Mouse (Mus musculus) mature B cell (primary cell): ENCODE measurements at regions not wholly inside any gene's neighbourhood (a gene's known extent, or its start where the extent isn't known, plus 50 kb on each side); places are given as distances from the start of the nearest gene placed in this dataset.

Source experiments
- in situ Hi-C: fragments of 300-500 bp; cut with MboI; formaldehyde crosslinking; loops from 2 replicates; pipeline ENCODE4 v1.14.3; 2019

DNA sequence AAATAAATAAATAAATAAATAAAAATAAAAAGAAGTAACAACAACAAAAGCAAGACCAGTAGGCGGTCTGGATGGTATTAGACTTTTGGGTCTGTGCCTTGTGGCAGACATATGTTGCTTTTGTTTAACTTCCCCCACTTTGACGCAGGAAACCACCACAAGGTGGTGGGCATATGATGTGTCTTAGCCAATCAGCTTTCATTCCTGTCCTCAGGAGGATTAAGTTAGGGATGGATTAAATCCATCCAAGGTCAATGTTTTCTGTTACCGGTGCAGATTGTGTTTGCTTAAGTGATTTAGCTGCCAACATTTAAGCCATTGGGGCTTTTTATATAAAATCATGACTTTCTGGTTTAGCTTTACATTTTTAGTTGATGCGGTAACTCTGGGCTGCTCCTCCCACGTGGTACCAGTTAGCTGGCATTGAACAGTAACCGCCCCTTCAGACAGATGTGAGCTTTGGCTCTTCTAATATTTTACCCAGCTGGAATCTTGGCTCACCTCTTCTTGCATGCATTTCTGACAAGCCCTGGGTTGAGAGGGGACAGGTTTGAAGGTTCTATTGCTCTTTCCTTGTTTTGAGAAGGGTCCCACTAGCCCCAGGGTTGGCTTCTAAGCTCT, 121.0 kb upstream of the Xylt1 start:
- in situ Hi-C loops: no loop called here

DNA sequence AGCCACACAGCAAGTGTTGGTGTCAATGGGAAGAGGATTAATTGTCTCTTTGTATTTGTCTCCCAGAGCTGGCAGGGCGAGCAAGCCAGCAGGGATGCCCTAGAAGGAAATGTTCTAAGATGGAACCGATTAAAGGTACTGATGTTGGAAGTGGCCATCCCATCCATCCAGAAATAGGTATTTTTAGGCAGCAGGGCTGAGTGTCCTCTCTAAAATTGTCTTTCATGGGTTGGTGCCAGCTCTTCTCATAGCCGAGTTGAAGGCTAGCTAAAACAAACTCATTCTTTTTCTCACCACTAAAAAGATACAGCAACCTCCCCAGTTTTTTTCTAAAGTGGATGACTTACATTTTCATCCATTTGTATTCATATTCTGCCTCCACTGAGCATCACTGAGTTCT, 120.2 kb upstream of the Xylt1 start:
- in situ Hi-C loops: no loop called here

DNA sequence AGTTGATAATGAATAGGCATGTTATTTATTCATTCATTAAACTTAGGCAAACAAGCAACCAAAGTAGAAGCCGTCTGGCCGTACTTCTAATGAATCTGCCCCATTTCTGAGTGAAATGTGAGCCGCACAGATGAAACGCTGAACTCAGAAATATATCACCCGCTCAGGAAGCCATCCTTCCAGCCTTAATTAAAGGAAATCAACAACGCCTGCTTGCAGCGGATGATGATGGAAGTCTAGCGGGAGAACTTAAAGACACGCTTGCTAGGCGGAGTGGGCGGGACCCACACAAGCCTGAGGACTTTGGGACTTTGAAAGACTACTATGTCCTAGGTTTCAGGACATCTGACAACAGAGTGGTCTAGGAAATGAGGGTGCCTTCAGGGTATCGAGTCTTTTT, 117.7 kb upstream of the Xylt1 start:
- in situ Hi-C loops: no loop called here

DNA sequence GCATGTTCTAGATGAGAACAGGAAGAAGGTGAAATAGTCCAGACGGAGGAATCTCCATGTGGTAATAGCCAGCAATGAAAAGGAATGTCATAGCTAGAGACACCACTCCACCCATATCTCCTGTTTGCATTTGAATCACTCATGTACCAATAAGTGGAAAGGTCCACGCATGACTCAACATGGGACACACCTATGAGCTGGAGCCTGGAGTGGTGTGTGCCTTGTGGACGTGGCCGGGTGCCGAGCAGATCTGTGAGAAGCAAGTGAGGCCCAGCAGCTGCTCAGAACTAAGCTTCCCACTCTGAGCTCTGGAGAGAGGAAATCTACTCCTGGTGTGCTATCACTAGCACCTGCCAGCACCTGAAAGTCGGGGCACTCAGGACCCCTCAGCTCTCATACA, 116.4 kb upstream of the Xylt1 start:
- in situ Hi-C loops: no loop called here

DNA sequence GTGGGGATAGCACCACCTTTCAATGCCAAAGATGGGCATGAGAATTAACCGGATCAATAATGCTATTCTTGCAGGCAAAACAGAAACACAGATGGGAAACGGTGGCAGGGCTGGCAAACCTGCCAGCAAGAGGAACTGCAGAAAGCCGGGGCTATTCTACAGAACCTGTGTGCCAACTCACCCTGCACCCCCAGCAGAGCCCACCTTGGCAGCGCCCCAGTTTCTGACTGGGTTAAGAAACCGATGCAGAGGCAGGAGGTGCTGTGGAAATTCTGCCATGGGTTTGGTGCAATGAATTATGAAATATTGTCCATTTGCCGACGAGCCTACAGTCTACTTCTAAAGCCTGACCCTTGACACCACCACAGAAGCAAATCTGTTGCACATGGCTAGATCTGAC, 112.7 kb upstream of the Xylt1 start:
- in situ Hi-C loops: no loop called here

DNA sequence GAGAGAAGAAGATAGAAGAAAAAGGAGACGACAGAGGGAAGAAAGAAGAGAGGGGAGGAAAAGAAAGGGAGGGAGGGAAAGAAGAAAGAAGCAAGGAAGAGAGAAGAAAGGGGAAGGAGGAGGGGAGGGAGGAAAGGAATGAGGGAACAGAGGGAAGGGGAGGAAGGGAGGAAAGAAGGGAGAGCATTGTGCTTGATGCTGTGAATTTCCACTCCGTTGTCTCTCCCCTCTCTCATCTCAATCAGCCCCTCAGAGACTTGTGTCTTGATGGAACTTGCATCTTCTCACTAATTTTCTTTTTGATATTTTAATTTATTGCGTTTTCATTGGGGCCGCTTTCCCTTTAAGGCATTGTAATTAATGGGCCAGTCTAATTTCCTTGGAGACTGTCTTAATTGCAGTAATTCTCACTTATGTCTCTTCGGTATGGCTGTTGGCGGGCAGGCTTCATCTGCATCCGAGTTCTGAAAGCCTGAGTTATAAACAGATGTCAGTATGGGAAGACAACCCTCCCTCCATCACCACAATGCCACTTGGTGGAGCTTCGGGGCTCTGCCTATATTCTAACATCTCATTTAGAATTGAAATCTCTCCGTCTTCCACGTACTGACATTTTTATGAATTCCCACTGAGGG, 111.4 kb upstream of the Xylt1 start:
- in situ Hi-C loops: no loop called here

DNA sequence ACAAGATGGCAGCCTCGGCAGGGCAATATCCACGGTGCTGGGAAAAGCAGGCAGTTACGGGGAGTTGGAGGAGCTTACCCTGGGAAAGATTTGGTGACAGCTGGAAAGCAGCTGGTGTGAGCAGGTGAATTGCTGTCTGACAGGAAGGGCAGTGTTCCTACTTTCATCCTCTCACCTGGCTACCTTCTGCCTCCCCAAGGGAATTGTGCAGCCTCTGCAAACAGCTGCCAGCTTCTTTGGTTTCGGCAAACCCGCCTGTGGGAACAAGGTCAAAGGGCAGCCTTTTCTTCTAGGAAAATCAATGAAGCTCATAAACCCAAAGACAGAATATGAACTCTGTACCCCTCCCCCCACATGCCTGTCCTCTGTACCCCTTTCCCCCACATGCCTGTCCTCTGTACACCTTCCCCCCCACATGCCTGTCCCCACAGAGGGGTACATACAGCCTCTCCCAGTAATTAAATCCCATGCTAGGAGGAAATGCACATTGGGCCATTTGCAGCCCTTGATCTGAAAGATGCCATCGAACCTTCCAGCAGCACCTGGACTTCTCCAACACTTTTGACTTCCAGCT, 102.3 kb upstream of the Xylt1 start:
- in situ Hi-C loops: no loop called here

DNA sequence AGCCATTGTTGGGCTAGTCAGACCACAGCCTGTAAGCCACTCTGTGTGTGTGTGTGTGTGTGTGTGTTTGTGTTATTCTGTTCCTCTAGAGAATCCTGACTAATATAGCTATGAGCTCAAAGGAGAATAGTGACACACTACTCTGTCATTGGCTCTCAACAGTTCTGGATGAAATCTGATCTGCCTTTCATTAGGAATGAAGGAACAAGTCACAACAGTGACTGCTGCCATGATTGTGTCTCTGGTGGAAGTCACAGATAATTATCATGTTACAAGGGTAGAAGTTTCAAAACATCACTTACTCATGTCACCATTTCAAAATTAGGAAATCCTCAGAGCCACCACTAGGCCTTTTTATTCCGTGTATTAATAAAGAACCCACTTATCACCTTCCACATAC, 98.6 kb upstream of the Xylt1 start:
- in situ Hi-C loops: no loop called here

DNA sequence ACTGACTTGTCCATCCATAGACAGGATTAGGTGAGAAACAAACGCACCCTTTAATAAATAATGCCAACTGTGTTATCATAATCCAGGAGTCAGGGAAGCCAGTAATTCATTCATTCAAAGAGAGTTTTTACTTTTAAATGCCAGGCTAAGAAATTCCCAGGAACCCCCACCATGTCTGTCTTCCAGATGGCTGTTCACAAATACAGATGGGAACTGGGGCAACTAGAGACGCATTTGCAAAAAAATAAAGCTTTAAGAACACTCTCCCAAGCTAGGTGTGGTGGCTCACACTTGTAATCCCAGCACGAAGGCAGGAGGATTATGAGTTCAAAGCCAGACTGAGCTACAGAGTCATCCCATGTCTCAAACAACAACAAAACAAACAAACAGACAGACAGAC, 95.6 kb upstream of the Xylt1 start:
- in situ Hi-C loops: no loop called here

DNA sequence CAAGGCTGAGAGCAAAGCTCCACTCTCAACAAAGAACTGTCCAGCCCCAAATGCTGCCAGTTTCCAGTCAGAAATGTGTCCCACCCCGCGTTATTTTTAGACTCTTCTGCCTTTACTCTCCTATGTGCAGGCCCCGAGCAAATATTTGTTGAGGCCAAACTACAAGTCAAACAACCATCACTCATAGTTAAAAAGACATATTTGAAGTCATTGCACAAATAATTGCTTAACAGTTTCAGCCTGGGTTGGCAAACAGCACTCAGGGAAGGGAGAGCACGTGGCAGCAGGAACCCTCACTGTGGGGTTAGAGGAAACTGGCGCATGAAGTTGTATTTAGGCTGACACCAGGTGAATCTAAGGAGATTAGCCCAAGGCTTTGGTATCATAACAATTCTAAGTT, 94.8 kb upstream of the Xylt1 start:
- in situ Hi-C loops: no loop called here

DNA sequence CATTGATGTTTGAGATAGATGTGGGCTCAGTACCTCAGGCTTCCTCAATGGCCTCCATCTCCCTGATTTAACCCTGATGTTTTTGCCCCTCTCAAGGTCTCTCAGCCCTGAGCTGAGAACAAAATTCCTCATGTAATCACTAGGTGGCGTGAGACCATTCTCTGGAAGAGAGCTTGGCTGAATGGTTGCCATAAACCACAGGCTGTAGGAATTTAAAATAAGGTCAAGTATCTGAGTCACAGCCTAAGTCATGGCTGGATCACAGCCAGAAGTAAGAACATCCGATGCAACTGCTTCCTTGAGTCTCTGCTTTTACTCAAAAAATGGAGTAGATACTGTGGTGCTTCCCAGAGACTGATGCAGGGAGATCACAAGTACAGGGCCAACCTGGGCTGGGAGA, 77.1 kb upstream of the Xylt1 start:
- in situ Hi-C loops: no loop called here

DNA sequence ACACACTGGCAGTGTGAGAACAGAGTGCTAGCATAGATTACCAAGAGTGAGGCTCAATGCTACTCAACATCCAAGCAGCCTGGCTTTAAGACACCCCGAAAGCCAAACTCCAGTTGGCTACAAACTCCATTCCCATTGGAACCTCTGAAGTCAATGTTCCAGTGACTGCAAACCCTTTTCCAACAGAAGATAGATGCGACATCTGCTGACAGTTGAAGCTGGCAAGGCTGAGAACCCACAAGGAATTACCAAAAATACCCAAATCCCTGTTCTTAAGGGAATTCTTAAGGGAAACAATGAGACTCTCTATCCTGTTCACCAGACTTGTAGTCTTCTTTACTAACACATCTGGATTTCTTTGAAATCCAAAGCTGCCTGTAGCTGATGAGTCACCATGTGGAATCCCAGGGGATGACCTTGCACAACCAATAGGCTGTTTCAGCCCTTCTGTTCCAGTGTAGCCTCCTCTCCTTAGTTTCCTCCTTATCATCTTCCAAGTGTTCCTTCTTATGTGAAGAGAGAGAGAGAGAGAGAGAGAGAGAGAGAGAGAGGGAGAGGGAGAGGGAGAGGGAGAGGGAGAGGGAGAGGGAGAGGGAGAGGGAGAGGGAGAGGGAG, 70.1 kb upstream of the Xylt1 start:
- in situ Hi-C loops: no loop called here

DNA sequence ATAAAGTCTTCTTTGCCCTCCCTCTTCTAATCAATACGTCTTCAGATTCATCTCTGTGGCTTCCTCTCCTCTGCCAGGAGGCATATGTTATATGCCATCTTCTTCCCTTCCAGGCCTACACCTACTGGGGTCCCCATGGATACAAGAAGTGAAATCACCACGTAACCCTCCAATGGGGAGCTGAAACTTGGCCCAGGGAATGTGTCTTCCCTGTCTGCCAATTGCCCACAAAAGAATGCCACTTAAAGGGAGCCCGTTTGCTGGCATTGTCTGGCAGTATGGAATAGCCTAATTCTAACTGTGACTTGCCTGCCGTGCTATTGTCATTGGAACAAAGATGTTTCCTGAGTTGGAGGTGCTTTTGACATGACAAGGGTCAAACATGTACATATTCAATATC, 69.5 kb upstream of the Xylt1 start:
- in situ Hi-C loops: no loop called here

DNA sequence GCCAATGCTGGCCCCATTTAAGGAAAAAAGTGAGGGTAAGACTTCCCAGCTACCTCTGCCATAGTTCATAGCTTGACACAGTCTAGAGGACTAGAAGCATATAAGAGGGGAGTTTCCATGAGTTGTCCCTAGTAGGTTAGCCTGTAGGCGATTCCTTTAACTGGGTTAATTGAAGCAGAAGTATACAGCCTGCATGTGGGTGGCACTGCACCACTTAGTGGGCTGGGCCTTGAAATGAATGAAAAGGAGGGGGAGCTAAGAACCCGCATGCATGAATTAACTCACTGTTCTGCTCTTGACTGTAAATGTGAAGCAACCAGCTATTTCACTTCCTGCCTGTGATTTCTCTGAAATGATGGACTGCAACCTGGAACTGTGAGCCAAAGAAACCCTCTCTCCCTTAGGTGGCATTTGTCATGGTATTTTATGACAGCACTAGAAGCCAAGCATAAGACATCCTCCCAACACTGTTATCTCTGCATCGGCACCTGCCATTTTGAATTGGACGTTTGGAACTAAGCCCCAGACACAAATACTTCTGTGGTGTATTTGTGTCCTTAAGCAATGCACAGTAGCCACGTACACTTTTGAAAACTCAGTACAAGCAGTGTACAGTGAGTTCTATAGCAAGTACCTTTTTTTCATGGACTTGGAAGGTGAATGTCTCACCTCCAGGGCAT, 64.5 kb upstream of the Xylt1 start:
- in situ Hi-C loops: no loop called here

DNA sequence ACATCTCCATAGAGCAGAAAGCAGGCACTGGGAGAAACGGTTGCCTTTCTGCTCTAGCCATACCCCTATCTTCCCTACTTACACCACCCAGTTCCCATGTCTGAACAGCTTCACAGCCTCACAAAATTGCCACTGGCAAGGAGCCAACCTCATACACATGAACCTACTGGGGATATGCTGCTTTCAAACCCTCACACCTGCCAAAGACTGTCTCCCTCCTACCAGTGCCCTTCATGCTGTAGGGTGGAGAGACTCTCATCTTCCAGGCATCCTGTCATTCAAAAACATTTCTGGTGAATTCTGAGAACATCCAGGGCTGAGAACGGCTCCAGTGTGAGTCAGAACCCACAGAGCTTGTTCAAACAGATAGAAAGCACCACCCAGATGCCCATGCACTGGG, 63.4 kb upstream of the Xylt1 start:
- in situ Hi-C loops: no loop called here

DNA sequence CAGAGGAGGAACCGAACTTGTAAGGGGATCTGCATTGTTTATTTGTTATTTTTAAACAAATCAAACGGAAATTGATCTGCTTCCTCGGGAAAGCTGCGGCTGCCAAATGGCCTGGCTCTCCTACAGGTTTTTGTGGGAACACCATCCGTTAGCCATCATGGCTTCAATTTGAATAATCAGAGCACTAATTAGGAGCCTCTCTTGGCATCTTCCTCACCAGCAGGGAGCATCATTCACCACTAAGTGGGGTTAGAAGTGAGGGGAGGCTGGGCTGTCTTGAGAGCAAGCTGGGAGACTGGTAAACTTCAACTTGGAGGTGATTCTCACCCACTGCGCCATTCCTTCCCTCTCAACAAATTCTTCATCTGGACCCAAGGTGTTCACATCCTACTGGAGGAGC, 60.2 kb upstream of the Xylt1 start:
- in situ Hi-C loops: no loop called here
